Mouse (Mus musculus) midbrain, postnatal 0 days (tissue): ENCODE measurements around the gene Unc50. TPM values are rescaled to one million over a fixed set of nuclear protein-coding genes. Genes with fewer than 3 reads are reported as not detected.

Source experiments
- ATAC-seq: fragments of 200-750 bp; cut with Nextera tagmentation; 2 replicates; pipeline ENCODE4 v1.8.0; 2017; ENCODE audit warnings: moderate number of reproducible peaks, mild to moderate bottlenecking, moderate TSS enrichment, moderate library complexity; ENCODE audit not compliant: low FRiP score
- DNase-seq: peaks from one replicate; pipeline ENCODE4 v3.0.0-alpha.2; 2015; ENCODE audit warnings: low spot score
- H3K27ac ChIP-seq: fragments of 300-500 bp; sonication (generic); 2 replicates; pipeline ENCODE4 v1.5.1; 2014; ENCODE audit warnings: low read depth, mild to moderate bottlenecking, low read length, mixed read lengths
- H3K27me3 ChIP-seq: fragments of 300-500 bp; sonication (generic); 2 replicates; pipeline ENCODE4 v1.6.1; 2014; ENCODE audit warnings: low read length, control low read depth, mixed read lengths; ENCODE audit not compliant: insufficient read depth
- H3K36me3 ChIP-seq: fragments of 300-500 bp; sonication (generic); 2 replicates; pipeline ENCODE4 v1.6.1; 2014; ENCODE audit warnings: low read length, control low read depth, mixed read lengths; ENCODE audit not compliant: insufficient read depth
- H3K4me1 ChIP-seq: fragments of 300-500 bp; sonication (generic); 2 replicates; pipeline ENCODE4 v1.6.1; 2014; ENCODE audit warnings: mild to moderate bottlenecking, control low read depth, antibody characterized with exemption, low read length, mixed read lengths; ENCODE audit not compliant: insufficient read depth
- H3K4me2 ChIP-seq: fragments of 300-500 bp; sonication (generic); 2 replicates; pipeline ENCODE4 v1.6.1; 2014; ENCODE audit warnings: low read depth, mild to moderate bottlenecking, low read length, mixed read lengths; ENCODE audit not compliant: poor library complexity, severe bottlenecking
- H3K4me3 ChIP-seq: fragments of 300-500 bp; sonication (generic); 2 replicates; pipeline ENCODE4 v1.5.1; 2014; ENCODE audit warnings: low read depth, mild to moderate bottlenecking, low read length, moderate library complexity
- H3K9ac ChIP-seq: fragments of 300-500 bp; sonication (generic); replicated peaks from 2 replicates; pipeline ENCODE4 v1.6.1; 2014; ENCODE audit warnings: mild to moderate bottlenecking, low read length, moderate library complexity, mixed read lengths; ENCODE audit not compliant: poor library complexity, severe bottlenecking
- H3K9me3 ChIP-seq: fragments of 300-500 bp; sonication (generic); 2 replicates; pipeline ENCODE4 v1.6.1; 2016; ENCODE audit warnings: low read length, control low read depth
- CTCF ChIP-seq: IDR thresholded peaks from 2 replicates; pipeline ENCODE4 v1.5.1; 2016; ENCODE audit warnings: antibody characterized with exemption, mild to moderate bottlenecking
- WGBS: fragments of 180-500 bp; shearing (Covaris S2); extraction: QIAGEN DNeasy Blood & Tissue Kit; methylation state at CpG from one replicate; pipeline ENCODE4 v1.1.7; 2014; 5-methylcytosine and 5-hydroxymethylcytosine counted together
- polyA plus RNA-seq: library from polyadenylated mRNA; unstranded; fragments of >200 nt; fragmentation: Nextera tagmentation; extraction: Ambion mirVana; gene quantifications from 2 replicates; pipeline ENCODE4 v1.2.1, GENCODE M21; 2015
- total RNA-seq: library from RNA; depleted of rRNA; stranded (reverse); fragments of >200 nt; gene quantifications from 2 replicates; pipeline ENCODE4 v1.2.3, GENCODE M21; 2014

Unc50 gene
- total and polyA plus RNA-seq, 2 experiments from 2014 or later, result 62.4 to 134 TPM

DNA sequence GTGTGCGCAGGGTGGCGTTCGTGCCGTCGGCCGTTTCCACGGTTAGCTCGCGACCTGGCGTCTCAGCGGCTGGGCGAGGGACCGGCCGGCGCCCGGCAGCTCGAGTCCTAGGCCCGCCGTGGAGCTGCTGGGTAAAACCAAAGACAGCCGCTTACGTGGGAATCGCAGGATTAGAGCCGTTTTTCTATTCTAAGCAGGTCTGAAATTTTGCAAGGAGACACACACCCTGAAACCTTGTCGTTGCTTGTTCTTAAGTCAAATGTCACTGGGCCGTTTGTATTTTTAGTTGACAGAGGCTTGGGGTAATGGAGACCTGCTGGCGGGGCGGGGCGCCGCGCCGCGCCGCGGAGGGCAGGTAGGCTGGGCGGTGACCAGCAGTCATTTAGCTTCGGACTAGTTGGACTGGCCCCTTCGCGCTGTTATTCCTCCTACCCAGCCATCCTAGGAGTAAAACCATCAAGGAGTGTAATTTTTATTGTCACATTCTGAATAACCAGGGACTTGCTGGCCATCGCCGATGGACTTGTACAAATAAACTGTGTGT is 430 bp downstream of the Unc50 start:
- H3K27me3 ChIP-seq, result no peaks in the 10 kb centered on the region
- H3K9ac ChIP-seq, result peak overlapping the region; percentile 91
- H3K9me3 ChIP-seq, result no peaks in the 10 kb centered on the region
- peak; percentile 8 for ATAC-seq
- 2% methylated on average over 40 of the region's 40 CpGs for WGBS
- no peak for DNase-seq
- H3K27ac ChIP-seq, result peak overlapping the region; percentile 80
- H3K4me3 ChIP-seq, result peak overlapping the region; percentile 95
- peaks cover 29% of the 10 kb centered on the region for H3K36me3 ChIP-seq
- peaks cover 20% of the 10 kb centered on the region for H3K4me1 ChIP-seq
- H3K4me2 ChIP-seq, result peak overlapping the region; percentile 92
- no peak for TF ChIP-seq CTCF

DNA sequence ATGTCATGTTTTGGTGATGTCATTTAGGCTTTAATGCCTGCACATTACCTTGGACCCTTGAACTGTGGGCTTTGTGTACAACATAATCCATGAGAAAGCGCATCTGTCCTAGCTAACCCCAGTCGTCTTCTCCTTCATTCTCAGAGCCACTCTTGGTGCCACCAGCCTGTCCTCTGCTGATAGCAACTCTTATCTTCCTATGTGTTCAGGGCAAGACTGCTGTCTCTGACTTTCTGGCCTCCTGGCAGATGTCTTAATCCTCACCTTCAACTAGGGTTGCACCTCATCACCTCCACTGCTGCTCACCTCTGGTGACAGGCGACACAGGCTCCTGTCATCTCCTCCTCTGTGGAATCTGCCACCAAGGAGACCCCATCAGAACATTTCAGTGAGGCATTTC is 6.5 kb downstream of the Unc50 start:
- H3K27me3 ChIP-seq, result no peaks in the 10 kb centered on the region
- WGBS, result 88% methylated on average over 3 of the region's 3 CpGs
- peaks cover 58% of the 10 kb centered on the region for H3K36me3 ChIP-seq
- no peak for TF ChIP-seq CTCF
- ATAC-seq (no peak), DNase-seq (no peak)
- H3K27ac ChIP-seq, result no peak overlapping the region
- H3K9me3 ChIP-seq, result no peaks in the 10 kb centered on the region
- H3K9ac ChIP-seq, result no peak overlapping the region
- H3K4me3 ChIP-seq, result no peak overlapping the region
- peaks cover 7% of the 10 kb centered on the region; the same call in 1 of the 2 replicates for H3K4me1 ChIP-seq
- H3K4me2 ChIP-seq, result no peak overlapping the region

- H3K9me3 ChIP-seq, result no peaks in the 10 kb centered on the region
- H3K4me1 ChIP-seq, result no peaks in the 10 kb centered on the region
- TF ChIP-seq CTCF, result no peak
- H3K27me3 ChIP-seq, result no peaks in the 10 kb centered on the region
- peaks cover 36% of the 10 kb centered on the region for H3K36me3 ChIP-seq
- DNase-seq (no peak), ATAC-seq (no peak)
- H3K4me2 ChIP-seq, result no peak overlapping the region
- WGBS, result 91% methylated on average over 16 of the region's 16 CpGs
- no peak overlapping the region for H3K27ac ChIP-seq
- H3K9ac ChIP-seq, result no peak overlapping the region
- no peak overlapping the region for H3K4me3 ChIP-seq
Measured at GRCm38 (mm10) chr1:37442848-37443835, 13.2 kb downstream of the Unc50 start.

- no peak overlapping the region for H3K27ac ChIP-seq
- H3K9ac ChIP-seq, result no peak overlapping the region
- 78% methylated on average over 10 of the region's 10 CpGs for WGBS
- peak; percentile 28 for DNase-seq
- H3K9me3 ChIP-seq, result no peaks in the 10 kb centered on the region
- no peaks in the 10 kb centered on the region for H3K27me3 ChIP-seq
- H3K36me3 ChIP-seq, result peaks cover 25% of the 10 kb centered on the region
- no peak overlapping the region for H3K4me2 ChIP-seq
- H3K4me3 ChIP-seq, result no peak overlapping the region
- ATAC-seq, result no peak
- TF ChIP-seq CTCF, result peak; percentile 70
- H3K4me1 ChIP-seq, result no peaks in the 10 kb centered on the region
Measured at GRCm38 (mm10) chr1:37448361-37449095, 18.6 kb downstream of the Unc50 start.

- peaks cover 29% of the 10 kb centered on the region for H3K36me3 ChIP-seq
- no peak overlapping the region for H3K27ac ChIP-seq
- H3K4me1 ChIP-seq, result no peaks in the 10 kb centered on the region
- WGBS, result 91% methylated on average over 8 of the region's 8 CpGs
- no peak overlapping the region for H3K4me3 ChIP-seq
- no peak overlapping the region for H3K4me2 ChIP-seq
- H3K9ac ChIP-seq, result no peak overlapping the region
- no peaks in the 10 kb centered on the region for H3K9me3 ChIP-seq
- H3K27me3 ChIP-seq, result no peaks in the 10 kb centered on the region
- DNase-seq (no peak), ATAC-seq (no peak)
- TF ChIP-seq CTCF, result no peak
Measured at GRCm38 (mm10) chr1:37451270-37451669, 21.3 kb downstream of the Unc50 start.
